Mouse (Mus musculus): ENCODE results near the gene Taar8b.

DNA sequence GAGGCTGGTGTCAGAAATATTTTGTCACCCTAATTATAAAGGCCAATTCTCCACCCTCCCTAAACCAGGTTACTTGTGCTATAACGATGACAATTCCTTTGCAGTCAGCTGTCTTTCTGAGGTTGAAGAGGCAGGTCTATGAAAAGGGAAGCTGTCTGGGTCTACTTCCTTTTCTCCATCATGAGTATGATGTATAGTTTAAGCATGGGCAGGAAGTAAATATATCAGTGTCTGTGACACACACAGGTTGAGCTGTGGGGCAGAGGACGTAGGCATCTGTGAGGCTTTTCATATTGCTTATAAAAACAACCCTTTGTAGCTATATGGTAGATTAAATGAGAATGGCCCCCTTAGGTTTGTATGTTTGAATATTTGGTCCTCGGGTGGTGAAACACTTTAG lies 33.1 kb downstream of the Taar8b start:
- TF ChIP-seq CTCF (IDR thresholded peaks at IDR 0.05; ENCODE audit: low read depth, low read length) (no peak), POLR2A (IDR thresholded peaks at IDR 0.05; ENCODE audit: extremely low read depth, insufficient read depth, low read length) (no peak)
